In the genomic region with DNA sequence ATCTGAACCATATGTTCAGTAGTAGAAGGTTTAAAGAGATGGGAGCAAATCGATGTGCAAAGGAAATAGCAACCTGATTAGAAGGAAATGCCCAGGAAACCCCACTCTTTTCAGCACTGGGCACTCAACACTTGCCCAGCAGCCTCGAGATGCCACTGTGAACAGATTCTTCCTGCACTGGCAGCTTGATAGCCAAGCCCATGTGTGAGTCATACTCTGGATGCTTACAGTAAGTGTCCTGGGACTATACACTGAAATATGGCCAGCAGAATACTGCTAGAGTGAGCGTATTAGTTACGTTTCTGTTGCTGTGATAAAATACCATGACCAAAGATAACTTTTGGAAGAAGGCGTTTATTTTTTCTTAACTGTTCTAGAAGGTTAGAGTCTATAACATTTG, we compare ENCODE assay signal across 16 mouse cellular contexts.
"Had no signal": no experiment of that assay in that cellular context is flagged by ENCODE, and none has a peak within 500 bp of the region (broad histone marks: within the 10 kb centered on the region; RNA-seq: fewer than 3 reads in every experiment).

No protein-coding gene starts in this region.

- H3K4me3 ChIP-seq: limb, embryonic 12.5 days; limb, embryonic 15.5 days; midbrain, embryonic 12.5 days; midbrain, embryonic 15.5 days; neural tube, embryonic 13.5 days had no signal

- ATAC-seq: liver, postnatal 0 days; lung, postnatal 0 days; midbrain, embryonic 15.5 days had no signal

- H3K27ac ChIP-seq: kidney, postnatal 0 days; limb, embryonic 12.5 days; limb, embryonic 15.5 days; liver, embryonic 14.5 days; macrophage; midbrain, embryonic 12.5 days; midbrain, embryonic 15.5 days; neural tube, embryonic 13.5 days had no signal

- DNase-seq: kidney, adult 2 months; kidney, postnatal 25 days; left cerebral cortex, postnatal 4 days; liver, postnatal 0 days; lung, embryonic 14.5 days; thymus, adult 18-20 months; thymus, postnatal 36 days had no signal
